Mouse (Mus musculus) lung, postnatal 4 days (tissue): ENCODE measurements around the gene Usp6nl.

ENCODE experiments used
- DNase-seq, 2 experiments: peaks; one replicate each; pipeline ENCODE4 v3.0.0; 2021

Gene Usp6nl

GRCm38 (mm10) chr2:6376941-6377340, 54.5 kb downstream of the Usp6nl start:
- DNase-seq, result no peak

- DNase-seq, result peak in 1 of 2 experiments; percentile 35
Measured at GRCm38 (mm10) chr2:6378590-6379205, 56.2 kb downstream of the Usp6nl start.

DNA sequence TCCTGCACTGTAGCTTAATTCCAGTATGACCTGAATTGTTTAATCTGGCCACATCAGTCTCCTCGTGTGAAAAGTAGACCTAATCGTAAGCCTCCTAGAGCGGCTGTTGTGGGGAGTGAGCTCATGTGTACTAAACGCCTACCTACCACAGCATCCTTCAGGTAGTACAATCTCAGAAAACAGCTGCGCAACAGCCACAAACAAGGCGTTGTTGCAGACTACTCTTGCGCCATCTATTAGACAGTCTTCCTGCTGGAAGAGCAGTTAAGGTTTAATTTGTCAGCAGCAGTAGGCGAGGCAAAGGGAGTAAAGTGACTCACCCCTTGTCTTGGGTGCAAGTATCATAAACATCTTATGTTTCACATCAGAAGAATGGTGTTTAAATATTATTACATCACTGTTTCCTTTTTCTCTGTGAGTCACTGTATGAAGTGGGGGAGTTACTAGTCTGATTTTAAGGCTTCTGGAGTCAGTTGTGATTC, 57.3 kb downstream of the Usp6nl start:
- no peak for DNase-seq

DNA sequence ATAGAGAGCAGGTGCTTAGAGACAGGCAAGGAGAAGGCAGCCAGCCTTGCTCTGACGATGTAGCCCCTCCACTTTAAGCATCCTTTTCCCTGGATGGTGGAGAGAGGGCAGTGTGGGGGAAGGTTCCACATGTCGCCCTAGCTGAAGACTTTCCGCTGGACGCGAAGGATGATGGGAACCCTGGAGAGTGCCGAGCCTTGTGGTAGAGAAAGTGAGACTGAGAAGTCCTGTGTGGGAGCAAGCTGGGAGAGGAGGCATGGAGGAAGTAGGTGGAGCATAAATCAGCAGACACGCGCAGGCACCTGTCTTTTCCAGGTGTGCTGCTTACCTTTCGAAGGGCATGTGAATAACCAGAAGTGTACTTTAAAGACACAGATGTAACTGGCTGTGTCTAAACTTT, 57.9 kb downstream of the Usp6nl start:
- DNase-seq, result no peak

DNA sequence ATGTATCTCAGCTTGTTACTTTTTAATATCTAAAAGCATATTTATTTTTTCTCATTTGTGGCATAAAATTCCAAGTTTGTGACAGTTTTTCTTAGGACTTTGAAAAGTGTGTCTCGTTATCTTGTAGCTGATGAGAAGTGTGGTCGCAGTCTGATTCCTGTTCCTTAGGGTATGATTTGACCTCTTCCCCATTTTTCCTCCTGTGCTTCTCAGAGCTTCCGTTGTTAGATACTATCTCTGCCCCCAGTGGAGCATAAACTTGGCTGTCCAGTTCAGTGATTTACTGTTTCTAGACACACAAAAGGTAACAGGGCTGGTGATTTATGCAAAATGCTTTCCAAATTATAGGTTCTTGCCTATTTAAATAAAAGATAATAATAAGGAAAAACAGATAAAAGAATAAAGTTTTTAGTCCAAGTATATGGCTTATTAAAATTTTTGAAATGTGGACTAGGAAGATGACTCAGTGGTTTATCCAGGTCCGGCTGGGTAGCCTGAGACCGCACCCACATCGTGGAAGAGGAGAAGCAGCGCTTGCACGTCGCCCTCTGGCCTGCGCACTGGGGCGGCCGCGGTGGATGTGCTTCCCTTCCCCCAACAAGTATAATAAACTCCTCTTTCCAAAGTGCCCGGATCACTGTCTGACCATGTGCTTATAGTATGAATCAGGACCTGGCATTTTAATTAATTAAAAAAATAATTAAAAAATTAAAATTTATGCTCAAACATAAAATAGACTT, 62.1 kb downstream of the Usp6nl start:
- no peak for DNase-seq

DNA sequence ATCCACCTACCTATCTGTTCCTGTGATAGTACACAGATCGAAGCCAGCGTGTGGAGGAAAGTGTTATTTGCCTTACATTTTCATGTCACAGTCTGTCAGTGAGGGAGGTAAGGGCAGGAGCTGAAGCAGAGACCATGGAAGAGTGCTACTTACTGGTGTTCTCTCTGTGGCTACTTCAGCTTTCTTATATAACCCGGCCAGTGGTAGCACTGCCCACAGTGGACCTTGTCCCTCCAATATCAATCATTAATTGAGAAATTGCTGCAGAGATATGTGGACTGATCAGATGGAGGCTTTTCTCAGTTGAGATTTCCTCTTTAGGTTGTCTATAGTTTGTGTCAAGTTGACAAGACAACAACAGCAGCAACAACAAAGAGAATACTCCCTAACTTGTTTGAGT, 66.7 kb downstream of the Usp6nl start:
- DNase-seq, result no peak

DNA sequence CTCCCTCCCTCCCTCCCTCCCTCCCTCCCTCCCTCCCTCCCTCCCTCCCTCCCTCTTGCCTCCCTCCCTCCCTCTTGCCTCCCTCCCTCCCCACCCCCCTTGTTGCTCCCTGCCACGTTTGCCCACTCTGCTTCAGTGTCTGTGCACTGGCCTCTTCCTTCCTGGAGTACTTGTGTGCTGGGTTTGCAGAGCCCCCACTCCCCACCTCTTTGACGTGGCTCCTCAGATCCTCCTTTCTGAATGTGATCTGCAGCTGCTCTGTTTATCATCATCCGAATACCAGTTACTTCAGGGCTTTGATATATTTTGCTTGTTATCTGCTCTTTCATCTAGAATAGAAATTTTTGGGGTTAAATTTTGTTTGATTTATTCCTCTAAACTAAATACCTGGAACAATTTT, 68.8 kb downstream of the Usp6nl start:
- DNase-seq, result no peak

GRCm38 (mm10) chr2:6391940-6392339, 69.5 kb downstream of the Usp6nl start:
- DNase-seq, result no peak

GRCm38 (mm10) chr2:6395851-6396625, 73.6 kb downstream of the Usp6nl start:
- DNase-seq, result no peak

DNA sequence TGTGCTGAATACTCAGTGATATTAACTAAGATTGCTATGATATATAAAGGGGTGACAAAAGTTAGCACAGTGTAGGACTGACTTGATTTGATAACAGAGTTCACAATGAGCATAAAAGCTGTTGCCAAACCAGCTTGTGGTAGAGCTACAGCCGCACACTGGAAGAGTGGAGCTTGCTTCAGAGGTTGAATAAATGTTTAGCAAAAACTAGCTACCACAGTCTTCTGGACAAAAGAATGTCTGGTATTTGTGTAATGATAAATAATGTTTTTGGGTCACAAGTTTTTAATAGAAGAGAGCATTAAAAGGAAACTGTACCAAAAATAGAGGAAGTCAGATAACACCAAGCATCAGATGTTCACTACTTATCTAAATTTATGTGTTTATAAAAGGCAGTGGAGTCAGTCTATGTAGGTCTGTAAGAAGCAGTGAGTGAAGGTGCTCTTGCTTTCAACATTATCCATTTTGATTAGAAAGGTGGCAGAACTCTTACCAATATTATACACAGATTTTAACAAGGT, 74.2 kb downstream of the Usp6nl start:
- no peak for DNase-seq

- no peak for DNase-seq
Measured at GRCm38 (mm10) chr2:6397166-6397565, 74.7 kb downstream of the Usp6nl start.

GRCm38 (mm10) chr2:6398826-6399225, 76.4 kb downstream of the Usp6nl start:
- DNase-seq, result no peak

DNA sequence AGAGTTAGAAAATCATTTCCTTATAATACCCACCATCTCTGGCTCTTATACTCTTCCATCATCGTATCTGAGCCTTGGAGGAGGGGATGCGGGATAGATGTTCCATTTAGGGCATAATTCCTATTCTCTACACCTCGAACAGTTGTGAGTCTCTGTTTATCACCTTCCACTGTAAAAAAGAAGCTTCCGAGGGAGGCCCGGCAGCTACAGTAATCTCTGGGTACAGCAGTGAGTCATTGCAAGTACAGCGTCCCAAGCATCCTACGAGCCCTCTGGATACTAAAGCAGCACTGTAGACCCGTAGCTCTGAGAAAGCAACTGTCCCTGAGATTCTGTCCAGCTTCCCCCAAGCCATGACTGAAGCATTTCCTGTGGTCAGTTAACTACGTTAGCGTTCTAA, 78.6 kb downstream of the Usp6nl start:
- DNase-seq, result no peak

GRCm38 (mm10) chr2:6403375-6403774, 80.9 kb downstream of the Usp6nl start:
- DNase-seq, result no peak

DNA sequence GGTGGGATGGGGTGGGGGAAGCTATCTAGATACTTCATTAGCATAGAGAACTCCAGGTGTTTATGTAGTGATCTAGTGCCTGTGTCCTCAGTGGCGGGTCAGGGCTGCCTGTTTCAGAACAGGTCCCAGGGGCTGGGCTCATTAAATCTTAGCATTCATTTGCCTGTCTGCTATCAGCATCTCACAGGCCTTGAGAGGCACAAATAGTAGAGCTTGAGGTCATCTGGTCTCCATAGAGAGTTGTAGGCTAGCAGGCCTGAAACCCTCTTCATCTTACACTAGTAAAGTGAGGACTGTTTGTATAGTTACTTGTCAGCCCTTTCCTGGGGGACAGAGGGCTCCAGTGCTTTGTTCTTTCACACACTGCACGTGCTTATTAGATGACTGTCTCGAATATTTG, 81.5 kb downstream of the Usp6nl start:
- DNase-seq, result no peak

DNA sequence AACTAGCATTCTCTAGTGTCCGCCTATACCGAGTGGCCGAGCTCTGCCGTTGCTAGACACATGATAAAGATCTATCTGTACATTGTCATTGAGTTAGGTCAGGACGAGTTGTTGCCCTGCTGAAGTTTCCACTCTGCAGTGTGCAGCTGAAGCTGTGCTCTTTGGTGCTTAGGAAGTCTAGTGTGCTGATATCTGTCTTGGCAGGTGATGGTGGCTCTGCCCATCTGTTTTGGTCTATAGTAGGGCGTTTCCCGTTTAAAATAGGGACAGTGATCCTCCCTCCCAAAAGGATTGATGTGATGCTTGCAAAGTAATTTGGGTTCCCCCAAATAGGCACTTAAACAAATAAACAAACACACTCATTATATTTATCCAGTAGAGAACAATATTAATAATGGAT, 82.2 kb downstream of the Usp6nl start:
- DNase-seq, result no peak

DNA sequence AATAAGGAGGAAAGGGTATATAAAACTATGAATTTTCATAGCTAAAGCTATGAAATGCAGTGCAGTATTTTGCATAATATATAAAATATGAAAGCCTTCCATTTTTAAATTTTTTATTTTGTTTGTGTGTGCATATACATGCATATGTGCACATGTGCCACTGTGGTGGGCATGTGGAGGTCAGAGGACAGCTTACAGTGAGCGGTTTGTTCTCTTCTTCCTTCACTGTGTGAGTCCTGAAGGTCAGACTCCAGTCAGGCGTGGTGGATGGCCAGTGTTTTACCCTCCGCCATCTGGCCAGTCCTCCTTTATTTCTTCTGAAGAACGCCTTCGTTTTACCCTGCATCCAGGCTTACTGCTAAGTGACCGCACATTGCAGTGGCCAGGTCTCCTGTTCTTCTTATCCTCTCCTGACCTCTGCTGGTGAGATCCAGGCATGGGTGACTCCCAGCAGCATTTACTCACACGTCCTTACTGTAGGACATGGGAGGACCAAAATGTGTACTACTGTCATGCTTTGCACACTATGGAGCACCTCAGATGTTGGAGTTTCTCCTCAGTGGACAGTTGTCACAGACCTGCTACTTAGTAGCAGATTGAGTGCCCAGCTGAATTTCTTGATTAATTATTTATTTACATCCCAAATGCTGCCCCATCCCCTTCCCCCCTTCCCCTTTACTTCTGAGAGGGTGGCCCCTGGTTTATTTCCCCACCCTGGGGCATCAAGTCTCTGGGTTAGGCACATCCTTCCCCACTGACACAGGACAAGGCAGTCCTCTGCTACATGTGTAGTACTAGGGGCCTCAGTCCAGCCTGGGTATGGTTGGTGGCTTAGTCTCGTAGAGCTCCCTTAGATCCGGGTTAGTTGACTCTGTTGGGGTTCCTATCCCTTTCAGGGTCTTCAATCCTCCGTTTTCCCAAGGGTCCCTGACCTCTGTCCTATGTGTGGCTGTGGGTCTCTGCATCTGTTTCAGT, 82.9 kb downstream of the Usp6nl start:
- DNase-seq, result peak; percentile 79 to 87

- DNase-seq, result no peak
Measured at GRCm38 (mm10) chr2:6407711-6408110, 85.2 kb downstream of the Usp6nl start.

DNA sequence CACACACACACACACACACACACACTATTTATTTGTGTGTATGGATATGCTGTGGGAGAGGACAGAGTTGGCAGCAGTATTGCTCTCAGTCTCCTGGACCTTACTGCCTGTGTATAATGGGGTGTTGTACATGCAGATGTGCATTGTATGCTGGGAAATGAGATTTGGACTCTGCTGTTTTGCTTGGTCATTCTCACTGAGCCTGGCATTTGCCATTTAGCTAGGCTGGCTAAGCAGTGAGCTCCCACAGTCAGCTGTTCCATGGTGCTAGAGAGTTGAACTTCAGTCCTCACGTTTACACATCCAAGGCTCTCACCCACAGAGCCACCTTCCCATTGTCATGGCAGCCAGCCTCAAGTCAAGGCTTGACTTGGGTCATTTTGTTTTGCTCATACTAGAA, 90.2 kb downstream of the Usp6nl start:
- no peak for DNase-seq

GRCm38 (mm10) chr2:6413723-6414122, 91.3 kb downstream of the Usp6nl start:
- no peak for DNase-seq

DNA sequence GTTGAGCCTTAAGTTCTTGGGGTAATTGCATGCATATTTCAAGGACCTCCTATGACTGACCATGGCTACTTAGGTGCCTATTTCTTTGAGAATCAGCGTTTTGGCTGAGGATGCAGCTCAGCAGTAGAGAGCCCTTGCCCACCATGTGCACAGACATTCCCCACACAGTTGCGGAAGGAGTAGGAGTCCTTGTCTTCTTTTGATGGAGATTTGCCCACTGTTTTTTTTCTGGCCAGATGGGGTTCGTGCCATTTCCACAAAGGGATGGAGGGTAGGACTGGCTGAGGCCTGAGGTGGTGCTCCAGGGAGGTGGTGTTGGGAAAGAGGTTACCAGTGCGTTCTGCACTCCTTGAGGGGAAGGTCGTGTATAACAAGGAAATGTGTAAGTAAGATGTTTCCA, 91.9 kb downstream of the Usp6nl start:
- DNase-seq, result no peak

GRCm38 (mm10) chr2:6417158-6417557, 94.7 kb downstream of the Usp6nl start:
- no peak for DNase-seq
